Mouse (Mus musculus): ENCODE measurements around the gene Ebf1.

DNA sequence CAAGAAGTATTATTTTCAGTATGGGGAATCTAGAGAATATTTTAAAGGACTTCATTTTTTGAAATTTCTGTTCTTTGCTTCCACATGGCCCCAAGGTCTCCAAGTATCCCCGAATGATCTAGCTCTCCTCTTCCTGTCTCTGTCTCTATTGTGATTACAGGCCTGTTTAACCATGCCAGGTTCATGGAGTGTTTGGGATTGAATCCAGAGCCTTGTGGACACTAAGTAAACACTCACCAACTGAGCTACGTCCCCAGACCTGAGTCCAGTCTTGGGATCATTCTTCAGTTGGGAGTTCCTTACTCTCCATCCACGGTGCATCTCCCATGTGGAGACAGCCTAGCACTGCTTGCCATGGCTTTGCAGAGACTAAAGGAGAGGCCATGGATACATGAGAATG lies 178.7 kb downstream of the Ebf1 start:
- no peak for TF ChIP-seq POLR2A (IDR thresholded peaks at IDR 0.05; ENCODE audit: low read depth, low read length)
- TF ChIP-seq CTCF (IDR thresholded peaks at IDR 0.05; ENCODE audit: extremely low read depth, insufficient read depth, insufficient read length, insufficient replicate concordance): no peak
